Mouse (Mus musculus) colon, adult 2 months (tissue): ENCODE data around the gene Mrps24. TPM values are rescaled to one million over a fixed set of nuclear protein-coding genes. Genes with fewer than 3 reads are reported as not detected.

Experiments used
- polyA plus RNA-seq: library from polyadenylated mRNA; depleted of rRNA; stranded (reverse); fragments of >200 nt; gene quantifications from 2 replicates; pipeline ENCODE4 v1.2.3, GENCODE M21; 2012; rRNA removed

Mrps24 gene
- 402 and 582 TPM in 2 replicates for polyA plus RNA-seq

GRCm38 (mm10) chr11:5715630-5716105 is at the start of gene Mrps24:
Gene Mrps24 (minus strand): TSS chr11:5715680.

GRCm38 (mm10) chr11:5761820-5762632 is 46.5 kb upstream of the Mrps24 start, which contains the start of gene Urgcp:
Gene Urgcp (minus strand): TSS chr11:5762376.

Other genes starting within 250 kb of the Mrps24 start
- 145 and 189 TPM in 2 replicates for gene Xbp1, start 195.0 kb downstream of the Mrps24 start, polyA plus RNA-seq
- 4.2 and 5.4 TPM in 2 replicates for gene Ccdc117, start 173.5 kb downstream of the Mrps24 start, polyA plus RNA-seq
- not detected in 2 replicates for gene Ankrd36, start 146.0 kb downstream of the Mrps24 start, polyA plus RNA-seq
- gene Urgcp, start 46.7 kb upstream of the Mrps24 start, polyA plus RNA-seq = 28.2 and 32.3 TPM in 2 replicates
- gene Dbnl, start 72.8 kb upstream of the Mrps24 start, polyA plus RNA-seq = 83.1 and 88.6 TPM in 2 replicates
- 0.20 TPM in 1 of 2 replicates, not detected in the other for gene Pgam2, start 88.1 kb upstream of the Mrps24 start, polyA plus RNA-seq
- gene Polm, start 122.3 kb upstream of the Mrps24 start, polyA plus RNA-seq = 48.8 and 52.4 TPM in 2 replicates
- gene Aebp1, start 146.3 kb upstream of the Mrps24 start, polyA plus RNA-seq = 34.4 and 37.0 TPM in 2 replicates
- 174 and 178 TPM in 2 replicates for gene Pold2, start 162.6 kb upstream of the Mrps24 start, polyA plus RNA-seq
- gene Myl7, start 183.1 kb upstream of the Mrps24 start, polyA plus RNA-seq = 0.79 and 1.1 TPM in 2 replicates
- 0.66 and 0.72 TPM in 2 replicates for gene Gck, start 234.4 kb upstream of the Mrps24 start, polyA plus RNA-seq
- gene Ykt6, start 240.0 kb upstream of the Mrps24 start, polyA plus RNA-seq = 51.4 and 52.3 TPM in 2 replicates